Mouse (Mus musculus): ENCODE results near the gene Top2a.

Gene Top2a

GRCm38 (mm10) chr11:98981997-98982772 is 41.8 kb downstream of the Top2a start:
- DNase-seq = peak; percentile 87 to 90

- DNase-seq = no peak
Measured at GRCm38 (mm10) chr11:98981289-98981996, 42.5 kb downstream of the Top2a start.

- no peak for DNase-seq
Measured at GRCm38 (mm10) chr11:98979356-98979755, 44.6 kb downstream of the Top2a start.

GRCm38 (mm10) chr11:98978526-98979148 is 45.4 kb downstream of the Top2a start:
- no peak for DNase-seq

GRCm38 (mm10) chr11:98974871-98975719 is 48.9 kb downstream of the Top2a start:
- DNase-seq = peak; percentile 87 to 92

GRCm38 (mm10) chr11:98974213-98974612 is 49.8 kb downstream of the Top2a start:
- DNase-seq = peak in 1 of 2 experiments; percentile 22

- DNase-seq = peak; percentile 50 to 75
Measured at GRCm38 (mm10) chr11:98973584-98973983, 50.4 kb downstream of the Top2a start.

- DNase-seq = peak in 1 of 2 experiments; percentile 24
Measured at GRCm38 (mm10) chr11:98972801-98973360, 51.1 kb downstream of the Top2a start.

- peak; percentile 95 to 96 for DNase-seq
Measured at GRCm38 (mm10) chr11:98972215-98972614, 51.8 kb downstream of the Top2a start.

- peak; percentile 82 to 89 for DNase-seq
Measured at GRCm38 (mm10) chr11:98971316-98972031, 52.5 kb downstream of the Top2a start.

- peak; percentile 30 to 55 for DNase-seq
Measured at GRCm38 (mm10) chr11:98970191-98970925, 53.6 kb downstream of the Top2a start.

- DNase-seq = peak; percentile 27 to 29
Measured at GRCm38 (mm10) chr11:98969496-98969927, 54.5 kb downstream of the Top2a start.

GRCm38 (mm10) chr11:98968716-98969495 is 55.1 kb downstream of the Top2a start:
- peak; percentile 2 to 17 for DNase-seq

- peak in 1 of 2 experiments; percentile 21 for DNase-seq
Measured at GRCm38 (mm10) chr11:98968079-98968478, 55.9 kb downstream of the Top2a start.

GRCm38 (mm10) chr11:98966499-98967141 is 57.4 kb downstream of the Top2a start:
- peak; percentile 76 to 82 for DNase-seq

- peak in 1 of 2 experiments; percentile 21 for DNase-seq
Measured at GRCm38 (mm10) chr11:98965416-98966077, 58.4 kb downstream of the Top2a start.

GRCm38 (mm10) chr11:98964616-98965415 is 59.2 kb downstream of the Top2a start:
- peak; percentile 49 to 54 for DNase-seq

- DNase-seq = no peak
Measured at GRCm38 (mm10) chr11:98964201-98964615, 59.8 kb downstream of the Top2a start.

Data from cerebellum, postnatal 14 days (tissue).